Mouse (Mus musculus) lung, embryonic 14.5 days (tissue): ENCODE measurements around the gene Atp1a3. TPM values are rescaled to one million over a fixed set of nuclear protein-coding genes. Genes with fewer than 3 reads are reported as not detected.

Experiments
- ATAC-seq: fragments of 200-750 bp; cut with Nextera tagmentation; 2 replicates; pipeline ENCODE4 v1.8.0; 2017; ENCODE audit warnings: mild to moderate bottlenecking, moderate TSS enrichment, moderate library complexity; ENCODE audit not compliant: insufficient read depth
- DNase-seq: peaks from one replicate; pipeline ENCODE4 v3.0.0-alpha.2; 2015
- H3K27ac ChIP-seq: fragments of 300-500 bp; sonication (generic); 2 replicates; pipeline ENCODE4 v1.5.1; 2014; ENCODE audit warnings: low read depth, mild to moderate bottlenecking, moderate library complexity
- H3K27me3 ChIP-seq: fragments of 300-500 bp; sonication (generic); 2 replicates; pipeline ENCODE4 v1.6.1; 2014; ENCODE audit warnings: low read length, control low read depth; ENCODE audit not compliant: insufficient read depth
- H3K36me3 ChIP-seq: fragments of 300-500 bp; sonication (generic); 2 replicates; pipeline ENCODE4 v1.6.1; 2014; ENCODE audit warnings: control low read depth; ENCODE audit not compliant: insufficient read depth
- H3K4me1 ChIP-seq: fragments of 300-500 bp; sonication (generic); 2 replicates; pipeline ENCODE4 v1.6.1; 2014; ENCODE audit warnings: antibody characterized with exemption, control low read depth; ENCODE audit not compliant: insufficient read depth
- H3K4me2 ChIP-seq: fragments of 300-500 bp; sonication (generic); 2 replicates; pipeline ENCODE4 v1.6.1; 2014; ENCODE audit warnings: mild to moderate bottlenecking
- H3K4me3 ChIP-seq: fragments of 300-500 bp; sonication (generic); 2 replicates; pipeline ENCODE4 v1.5.1; 2014; ENCODE audit warnings: low read depth, low read length
- H3K9ac ChIP-seq: fragments of 300-500 bp; sonication (generic); 2 replicates; pipeline ENCODE4 v1.6.1; 2014
- H3K9me3 ChIP-seq: fragments of 300-500 bp; sonication (generic); 2 replicates; pipeline ENCODE4 v1.6.1; 2016; ENCODE audit warnings: low read depth, low read length, control low read depth
- CTCF ChIP-seq: IDR thresholded peaks from 2 replicates; pipeline ENCODE4 v1.5.1; 2016; ENCODE audit warnings: antibody characterized with exemption, low read depth
- WGBS: fragments of 180-500 bp; shearing (Covaris S2); extraction: QIAGEN DNeasy Blood & Tissue Kit; methylation state at CpG from one replicate; pipeline ENCODE4 v1.1.7; 2014; 5-methylcytosine and 5-hydroxymethylcytosine counted together
- microRNA-seq: library from miRNA; unstranded; fragments of <30 nt; microRNA quantifications from one replicate; pipeline ENCODE4, GENCODE M21; 2016; ENCODE audit warnings: borderline number of aligned reads
- polyA plus RNA-seq: library from polyadenylated mRNA; unstranded; fragments of >200 nt; fragmentation: Nextera tagmentation; extraction: Ambion mirVana; gene quantifications from 2 replicates; pipeline ENCODE4 v1.2.1, GENCODE M21; 2014

Atp1a3 gene
- polyA plus RNA-seq, 1 experiment from 2014 or later, result 0.74 TPM

DNA sequence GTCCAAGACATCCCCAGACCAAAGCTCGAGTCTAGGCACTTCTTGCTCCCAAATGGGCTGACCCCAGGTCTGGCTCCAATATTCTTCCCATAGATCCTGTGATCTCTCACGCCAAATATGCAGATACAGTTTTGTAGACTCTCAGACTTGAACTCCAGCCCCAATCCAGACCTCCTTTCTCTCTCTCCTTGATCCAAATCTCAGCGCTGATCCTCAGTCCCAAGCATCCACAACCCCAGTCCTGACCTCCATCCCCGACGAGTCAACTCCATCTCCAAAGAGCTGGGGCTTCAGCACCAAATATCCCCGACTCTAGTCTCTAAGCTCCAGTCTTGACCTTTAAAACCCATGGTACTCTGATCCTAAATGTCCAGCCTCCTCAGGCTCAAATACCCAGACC, 62.1 kb downstream of the Atp1a3 start:
- H3K9ac ChIP-seq, result no peak overlapping the region
- H3K27me3 ChIP-seq, result peaks cover 81% of the 10 kb centered on the region
- no peaks in the 10 kb centered on the region for H3K36me3 ChIP-seq
- H3K27ac ChIP-seq, result no peak overlapping the region
- no peaks in the 10 kb centered on the region for H3K9me3 ChIP-seq
- H3K4me1 ChIP-seq, result no peaks in the 10 kb centered on the region
- 5% methylated on average over 6 of the region's 6 CpGs for WGBS
- DNase-seq (no peak), ATAC-seq (no peak)
- H3K4me3 ChIP-seq, result no peak overlapping the region; the same call in 1 of the 2 replicates
- H3K4me2 ChIP-seq, result no peak overlapping the region
- no peak for TF ChIP-seq CTCF

DNA sequence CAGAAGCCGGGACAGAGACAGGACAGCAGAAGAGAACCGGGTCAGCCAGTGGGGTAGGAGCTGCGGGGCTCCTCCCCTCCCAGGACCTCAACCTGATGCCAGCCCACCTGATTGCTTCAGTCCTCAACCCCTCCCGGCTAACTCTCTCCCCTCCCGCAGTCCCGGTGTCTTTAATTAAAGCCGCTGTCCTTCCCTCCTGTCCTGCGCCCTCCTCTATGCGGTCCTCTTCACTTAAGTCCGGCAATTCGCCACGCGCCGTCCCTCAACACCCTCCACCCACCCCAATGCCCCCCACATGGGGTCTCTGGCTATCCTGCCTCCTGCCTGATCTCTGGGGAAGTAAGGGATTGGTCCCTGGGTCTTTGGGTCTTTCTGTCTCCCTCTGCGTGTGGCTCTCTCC, 74.1 kb downstream of the Atp1a3 start:
- H3K27ac ChIP-seq, result no peak overlapping the region
- TF ChIP-seq CTCF, result no peak
- H3K36me3 ChIP-seq, result peaks cover 6% of the 10 kb centered on the region
- DNase-seq, result no peak
- ATAC-seq, result no peak
- H3K9me3 ChIP-seq, result no peaks in the 10 kb centered on the region
- no peak overlapping the region for H3K4me2 ChIP-seq
- H3K4me1 ChIP-seq, result no peaks in the 10 kb centered on the region
- under 1% methylated on average over 15 of the region's 15 CpGs for WGBS
- H3K9ac ChIP-seq, result no peak overlapping the region
- peaks cover 69% of the 10 kb centered on the region for H3K27me3 ChIP-seq
- no peak overlapping the region for H3K4me3 ChIP-seq

DNA sequence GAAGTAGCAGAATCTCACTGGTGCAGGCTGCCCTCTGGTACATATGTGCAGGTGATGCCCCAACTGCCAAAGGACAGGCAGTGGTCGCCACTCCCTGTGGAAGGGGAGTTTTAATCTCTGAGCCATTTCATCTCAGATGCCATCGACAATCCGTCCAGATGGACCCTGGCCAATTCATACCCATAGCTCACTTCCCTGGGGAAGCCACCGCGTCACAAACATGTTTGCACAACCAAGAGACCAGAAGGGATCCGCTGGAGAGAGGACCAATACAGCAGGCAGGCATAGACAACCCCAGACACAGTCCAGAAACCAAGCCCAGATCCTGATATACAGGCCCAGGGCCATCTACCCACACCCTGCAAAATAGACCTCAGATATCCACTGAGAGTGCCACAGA, 75.3 kb downstream of the Atp1a3 start:
- no peak overlapping the region for H3K4me3 ChIP-seq
- peaks cover 59% of the 10 kb centered on the region for H3K27me3 ChIP-seq
- ATAC-seq, result no peak
- TF ChIP-seq CTCF, result no peak
- no peak overlapping the region for H3K27ac ChIP-seq
- peaks cover 18% of the 10 kb centered on the region for H3K36me3 ChIP-seq
- DNase-seq, result no peak
- no peaks in the 10 kb centered on the region for H3K9me3 ChIP-seq
- no peak overlapping the region for H3K4me2 ChIP-seq
- H3K9ac ChIP-seq, result no peak overlapping the region
- 47% methylated on average over 6 of the region's 6 CpGs for WGBS
- no peaks in the 10 kb centered on the region for H3K4me1 ChIP-seq

Small RNA genes within 50 kb of the gene (microRNA-seq; reads per million reads assigned to microRNA genes)
- gene Mir7046 (0.71 reads per million), gene Mir7047 (not detected)

Other genes with a start within 250 kb of the Atp1a3 start
- gene Cd177, start 245.6 kb downstream of the Atp1a3 start, polyA plus RNA-seq, result 0.13 TPM in 1 of 2 replicates, not detected in the other
- not detected in 2 replicates for gene Ceacam10, start 228.8 kb downstream of the Atp1a3 start, polyA plus RNA-seq
- gene Gm9844, start 143.7 kb downstream of the Atp1a3 start, polyA plus RNA-seq, result 23.5 and 25.5 TPM in 2 replicates
- not detected in 2 replicates for gene Lypd4, start 136.0 kb downstream of the Atp1a3 start, polyA plus RNA-seq
- not detected in 2 replicates for gene Dmrtc2, start 135.9 kb downstream of the Atp1a3 start, polyA plus RNA-seq
- gene Rps19, start 121.6 kb downstream of the Atp1a3 start, polyA plus RNA-seq, result 3,015 and 3,069 TPM in 2 replicates
- gene Cd79a, start 108.6 kb downstream of the Atp1a3 start, polyA plus RNA-seq, result 0.16 and 0.24 TPM in 2 replicates
- 109 and 120 TPM in 2 replicates for gene Arhgef1, start 103.0 kb downstream of the Atp1a3 start, polyA plus RNA-seq
- not detected in 2 replicates for gene Gm4881, start 61.5 kb downstream of the Atp1a3 start, polyA plus RNA-seq
- gene Rabac1, start 33.2 kb downstream of the Atp1a3 start, polyA plus RNA-seq, result 130 and 131 TPM in 2 replicates
- 6.7 and 6.8 TPM in 2 replicates for gene Grik5, start 66.4 kb upstream of the Atp1a3 start, polyA plus RNA-seq
- gene Zfp574, start 66.6 kb upstream of the Atp1a3 start, polyA plus RNA-seq, result 29.9 and 30.7 TPM in 2 replicates
- 0.28 and 0.42 TPM in 2 replicates for gene Pou2f2, start 173.8 kb upstream of the Atp1a3 start, polyA plus RNA-seq
- 5.2 and 6.7 TPM in 2 replicates for gene Dedd2, start 214.7 kb upstream of the Atp1a3 start, polyA plus RNA-seq
- 3.5 and 3.8 TPM in 2 replicates for gene Zfp526, start 215.5 kb upstream of the Atp1a3 start, polyA plus RNA-seq
- gene Gsk3a, start 231.9 kb upstream of the Atp1a3 start, polyA plus RNA-seq, result 14.6 and 14.9 TPM in 2 replicates
- 24.5 and 26.6 TPM in 2 replicates for gene Erf, start 244.8 kb upstream of the Atp1a3 start, polyA plus RNA-seq